Mouse (Mus musculus) gastrocnemius, postnatal 25 days (tissue): ENCODE results near the gene Rtbdn. TPM values are rescaled to one million over a fixed set of nuclear protein-coding genes. Genes with fewer than 3 reads are reported as not detected.

Experiments
- DNase-seq: peaks from one replicate; pipeline ENCODE4 v3.0.0; 2022
- total RNA-seq, 2 experiments: library from RNA; stranded (reverse); gene quantifications; 1 replicate in 1 of 2; 2 replicates in 1 of 2; pipeline ENCODE4 v1.2.3; 2021

Rtbdn gene
- total RNA-seq, 2 experiments from 2014 or later = not detected

DNA sequence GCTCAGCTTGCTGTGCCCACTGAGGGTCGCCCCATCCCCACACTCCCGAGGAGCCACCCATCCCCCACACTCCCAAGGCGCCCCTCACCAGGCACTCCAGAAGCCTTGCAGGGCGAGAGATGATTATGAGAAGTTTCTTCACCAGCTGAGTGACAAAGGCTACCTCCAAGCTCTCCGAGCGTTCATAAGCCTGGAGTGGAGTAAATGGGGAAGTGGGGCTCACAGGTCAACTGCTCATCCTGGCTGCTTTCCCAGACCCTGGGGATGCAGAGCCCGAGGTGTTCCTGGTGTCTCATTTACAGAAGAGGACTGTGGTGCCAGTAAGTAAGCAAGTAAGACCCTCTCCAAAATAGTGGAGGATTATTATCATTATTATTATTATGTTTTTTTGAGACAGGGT lies 21.2 kb upstream of the Rtbdn start:
- no peak for DNase-seq

DNA sequence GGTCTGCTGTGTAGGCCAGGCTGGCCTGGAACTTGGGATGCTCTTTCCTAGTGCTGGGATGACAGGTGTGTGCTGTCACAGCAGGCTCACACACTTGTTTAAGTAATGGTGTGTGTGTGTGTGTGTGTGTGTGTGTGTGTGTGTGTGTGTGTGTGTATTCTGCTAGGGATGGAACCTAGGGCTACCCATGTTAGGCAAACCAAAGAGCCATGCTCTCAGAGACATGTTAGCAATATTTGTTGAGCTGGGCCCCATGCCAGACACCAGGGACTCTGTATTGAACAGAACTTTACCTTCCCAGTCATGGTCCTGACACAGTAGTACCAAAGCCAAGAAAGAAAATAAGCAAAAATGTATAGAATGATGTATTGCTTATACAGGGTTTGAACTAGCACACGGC lies 19.3 kb upstream of the Rtbdn start:
- no peak for DNase-seq

DNA sequence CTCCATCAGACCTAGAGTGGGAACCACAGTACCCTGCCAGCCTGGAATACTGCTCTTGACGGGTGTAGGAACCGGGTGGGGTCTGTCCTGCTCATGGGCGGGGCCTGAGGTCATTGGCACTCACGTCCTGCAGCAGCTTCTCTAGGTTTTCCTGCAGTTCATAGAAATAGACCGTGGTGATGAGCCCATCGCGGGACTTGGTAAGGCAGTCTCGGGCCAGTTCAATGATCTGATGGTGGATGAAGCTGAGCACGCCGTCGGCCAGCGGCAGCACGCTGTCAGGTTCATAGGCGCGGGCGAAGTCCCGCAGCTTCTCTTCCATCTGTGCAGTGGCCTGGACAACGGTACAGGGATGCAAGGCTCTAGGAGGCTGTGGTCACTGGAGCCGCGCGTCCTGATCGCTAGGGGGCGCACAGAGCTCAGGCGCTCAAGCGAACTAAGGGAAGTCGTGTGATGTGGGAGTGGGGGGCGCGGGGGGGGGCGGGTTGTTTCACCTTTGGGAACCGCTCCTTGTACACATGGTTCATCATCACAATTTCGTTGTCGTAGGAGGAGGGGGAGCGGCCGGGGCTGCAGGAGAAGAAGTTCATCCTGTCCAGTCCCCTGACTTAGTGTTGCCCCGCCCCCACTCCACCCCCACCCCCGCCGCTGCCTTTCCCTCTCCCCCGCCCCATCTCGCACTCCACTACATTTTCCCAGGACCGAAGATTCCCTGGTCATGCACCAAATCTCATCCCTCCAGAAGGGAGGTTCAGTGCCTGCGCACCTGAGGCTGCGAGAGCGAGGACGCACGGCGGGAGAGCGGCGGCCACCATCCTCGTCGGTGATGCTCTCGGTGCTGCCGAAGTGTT lies 18.1 kb upstream of the Rtbdn start:
- DNase-seq = peak; percentile 39

DNA sequence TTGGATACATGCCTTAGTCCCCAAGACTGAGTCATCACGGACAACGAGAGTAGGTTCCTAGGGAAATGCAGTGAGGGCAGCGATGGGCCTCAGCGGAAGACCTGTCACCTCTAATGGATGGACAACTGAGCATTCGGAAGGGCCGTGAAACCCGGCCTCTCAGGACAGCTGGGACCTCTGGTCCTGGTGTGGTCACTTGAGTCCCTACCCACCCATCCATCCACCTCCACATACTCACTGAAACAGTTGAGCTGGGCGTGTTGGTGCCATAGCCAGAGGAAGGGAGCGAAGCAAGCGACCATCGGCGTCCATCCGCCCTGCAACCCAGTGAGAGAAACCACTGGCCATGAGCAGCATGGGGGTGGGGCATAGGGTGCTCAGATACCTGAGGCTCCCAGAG lies 16.2 kb upstream of the Rtbdn start:
- no peak for DNase-seq

DNA sequence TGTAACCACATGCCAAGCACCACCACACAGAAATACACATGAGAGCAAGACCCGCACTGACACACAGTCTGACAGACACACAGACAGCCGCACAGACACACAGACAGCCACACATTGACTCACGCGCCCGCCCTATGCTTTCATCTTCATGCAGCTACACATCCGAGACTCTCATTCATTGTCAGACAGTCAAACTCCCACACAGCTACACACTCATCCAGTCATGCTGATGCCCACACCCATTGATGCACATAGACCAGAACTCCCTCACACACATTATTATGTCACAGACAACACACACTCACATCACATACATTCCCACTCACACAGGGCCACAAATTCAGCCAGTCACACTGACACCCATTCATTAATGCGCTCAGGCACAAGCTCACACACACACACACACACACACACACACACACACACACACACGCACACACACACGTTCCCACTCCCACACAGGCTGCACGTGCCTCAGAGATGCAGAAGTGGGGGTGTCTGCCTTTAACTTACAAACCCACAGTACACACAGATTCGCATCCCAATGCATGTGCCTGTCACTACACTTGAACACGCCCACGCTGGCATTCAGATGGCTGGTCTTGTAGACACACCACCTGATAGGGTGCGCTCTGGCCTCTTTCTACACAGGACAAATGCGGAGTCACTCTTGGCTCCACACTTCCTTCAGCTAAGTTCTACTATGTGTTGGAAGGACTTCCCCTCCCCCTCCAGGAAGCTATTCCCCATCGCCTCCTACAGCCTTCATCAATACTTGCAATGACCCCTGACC lies 12.8 kb upstream of the Rtbdn start:
- DNase-seq = no peak

DNA sequence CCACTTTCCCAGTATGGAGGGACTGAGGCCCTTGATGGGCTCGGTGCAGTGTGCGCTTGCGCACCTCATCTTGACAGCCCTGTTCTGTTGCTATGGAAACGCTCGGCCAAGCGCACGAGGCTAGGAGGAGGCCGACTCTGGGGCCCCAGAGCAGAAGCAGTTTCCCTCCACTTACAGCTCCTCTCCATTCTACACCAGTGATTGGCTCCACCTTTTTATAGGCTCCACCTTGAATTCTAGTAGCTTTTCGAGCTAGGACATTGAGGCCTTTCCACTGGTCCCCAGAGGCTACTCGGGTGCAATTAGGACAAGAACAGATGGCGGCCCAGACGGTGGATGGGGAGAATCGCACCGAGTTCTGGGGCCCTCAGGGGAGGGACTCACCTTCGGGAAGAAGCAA lies 11.9 kb upstream of the Rtbdn start:
- DNase-seq = no peak

DNA sequence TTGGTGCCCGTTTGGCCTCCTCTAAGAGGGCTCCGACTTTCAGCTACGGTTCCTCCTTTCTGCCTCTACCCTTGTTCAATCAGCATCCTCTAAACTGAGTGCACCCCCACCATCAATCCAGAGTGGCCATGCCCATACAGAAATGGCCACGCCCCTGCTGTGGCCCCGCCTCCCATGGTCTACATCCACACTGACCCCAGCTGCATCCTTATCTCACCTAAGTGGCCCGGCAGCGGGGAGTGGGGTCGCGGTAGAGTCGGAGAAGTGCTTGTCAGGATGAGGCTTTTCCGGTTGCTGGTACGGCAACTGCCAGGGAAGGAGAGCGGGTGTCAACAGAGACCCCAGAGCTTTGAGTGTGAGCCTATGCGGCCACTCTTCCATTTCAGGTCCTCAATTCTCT lies 11.3 kb upstream of the Rtbdn start:
- DNase-seq = no peak

DNA sequence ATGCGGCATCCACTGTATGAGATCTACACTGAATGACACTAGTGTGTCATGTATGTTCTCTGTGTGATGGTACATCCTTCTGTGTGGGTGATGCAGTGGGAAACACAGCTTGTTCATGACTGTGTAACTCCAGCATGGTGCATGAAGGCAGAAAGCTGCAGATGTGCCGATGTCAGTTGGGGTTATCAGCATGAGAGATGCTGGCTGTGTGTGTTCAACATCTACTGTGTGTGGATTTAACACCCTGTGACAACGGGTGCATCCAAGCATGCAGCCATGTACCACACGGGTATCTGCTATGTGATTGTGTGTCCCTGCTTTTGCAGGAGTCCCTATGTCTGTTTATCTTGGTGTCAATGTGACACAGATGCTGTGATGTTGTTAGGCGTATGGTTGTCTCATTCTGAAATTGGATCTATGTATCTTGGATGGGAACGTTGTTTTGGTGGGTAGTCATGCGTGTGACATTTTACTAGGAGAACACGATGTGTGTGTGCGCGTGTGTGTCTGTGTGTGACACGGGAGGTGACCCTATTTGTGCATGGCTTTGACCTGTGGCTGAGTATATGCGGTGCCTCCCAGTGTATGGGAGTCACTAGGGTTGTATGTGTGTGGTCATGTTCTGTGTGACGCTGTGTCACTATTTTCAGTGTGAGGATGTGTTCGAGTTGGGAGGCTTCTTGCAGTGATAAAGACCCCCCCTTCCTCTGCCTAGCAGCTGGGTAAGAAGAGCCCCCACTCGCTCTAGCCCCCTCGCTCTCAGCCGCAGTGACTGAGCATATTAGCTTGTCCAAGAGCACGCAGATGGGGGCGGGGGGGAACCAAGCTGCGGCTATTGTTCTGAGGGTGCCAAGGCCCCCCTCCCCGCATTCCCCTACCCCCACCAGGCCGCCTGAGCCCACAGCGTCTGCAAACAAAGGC lies 10.5 kb upstream of the Rtbdn start:
- no peak for DNase-seq

DNA sequence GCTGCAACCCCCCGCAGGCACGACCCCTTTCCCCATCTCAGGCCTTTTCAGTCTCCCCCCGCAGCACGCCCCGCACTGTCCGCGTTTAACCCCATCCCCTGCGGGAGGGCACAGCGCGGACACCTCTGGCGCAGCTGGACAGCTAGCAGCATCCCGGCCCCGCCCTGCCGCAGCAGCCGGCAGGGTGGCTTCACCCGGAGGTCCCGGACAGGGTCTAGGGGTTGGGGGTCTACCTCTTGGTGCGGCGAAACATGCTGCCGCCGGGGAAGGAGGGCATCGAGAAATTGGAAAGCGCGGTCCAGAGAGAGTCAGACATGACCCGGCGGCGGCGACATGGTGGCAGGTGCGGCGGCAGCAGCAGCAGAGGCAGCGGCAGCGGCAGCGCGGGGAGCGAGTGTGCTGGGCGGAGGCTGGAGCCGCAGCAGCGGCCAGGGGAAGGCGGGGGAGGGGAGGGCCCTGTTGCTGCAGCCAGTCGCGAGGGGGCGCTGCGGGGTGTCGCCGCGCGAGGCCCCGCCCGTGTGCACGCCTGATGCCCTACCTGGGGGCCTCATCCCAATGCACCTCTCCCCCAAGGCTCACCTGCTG lies 9.7 kb upstream of the Rtbdn start, which contains the start of gene Mast1:
Gene Mast1 (minus strand): TSS at position 398 of the 585 bp plus-strand sequence.
- peak; percentile 34 for DNase-seq

DNA sequence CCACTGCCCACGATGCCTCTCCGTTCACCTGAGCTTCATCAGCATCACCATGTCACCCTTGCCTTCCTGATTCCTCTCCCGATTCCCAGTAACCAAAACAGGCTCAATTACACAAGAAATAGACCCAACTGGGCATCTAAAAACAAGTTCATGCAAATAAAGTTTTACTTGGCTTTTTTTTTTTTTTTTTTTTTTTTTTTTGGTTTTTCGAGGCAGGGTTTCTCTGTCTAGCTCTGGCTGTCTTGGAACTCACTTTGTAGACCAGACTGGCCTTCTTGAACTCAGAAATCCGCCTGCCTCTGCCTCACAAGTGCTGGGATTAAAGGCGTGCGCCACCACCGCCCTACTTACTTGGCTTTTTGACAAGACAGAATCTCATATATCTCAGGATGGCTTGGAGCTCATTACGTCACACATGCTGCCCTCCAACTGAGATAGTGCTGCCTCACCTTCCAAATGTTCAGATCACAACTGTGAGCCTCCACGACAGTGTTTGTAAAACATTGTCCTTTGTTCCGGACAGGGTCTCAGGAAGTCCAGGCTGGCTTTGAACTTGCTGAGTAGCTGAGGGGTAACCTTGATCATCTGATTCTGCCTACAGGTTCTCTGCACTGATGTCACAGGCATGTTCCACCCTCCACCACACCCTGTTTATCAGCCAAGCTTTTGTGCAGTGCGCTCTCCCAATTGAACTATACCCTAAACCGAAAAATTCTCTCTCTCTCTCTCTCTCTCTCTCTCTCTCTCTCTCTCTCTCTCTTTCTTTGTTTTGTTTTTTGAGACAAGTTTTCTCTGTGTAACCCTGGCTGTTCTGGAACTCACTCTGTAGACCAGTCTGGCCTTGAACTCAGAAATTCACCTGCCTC lies 8.9 kb upstream of the Rtbdn start:
- no peak for DNase-seq

DNA sequence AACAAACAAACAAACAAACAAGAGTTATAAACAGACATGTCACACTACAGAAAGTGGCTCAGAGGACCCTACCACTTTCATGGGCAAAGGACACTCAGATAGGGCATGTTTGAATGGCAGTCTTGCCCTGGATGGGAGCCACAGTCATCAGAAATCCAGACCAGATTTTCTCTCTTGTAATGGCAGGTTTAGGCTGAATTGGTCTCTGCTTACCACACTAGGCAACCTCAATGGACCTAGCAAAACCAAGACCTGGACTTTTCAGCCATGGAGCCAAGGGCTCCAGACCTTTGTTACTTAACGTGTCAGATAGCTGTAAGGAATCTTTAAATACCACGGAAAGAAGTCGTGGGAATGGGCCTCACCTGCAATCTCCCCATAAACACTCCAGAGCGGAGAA lies 3.1 kb upstream of the Rtbdn start:
- DNase-seq = no peak

DNA sequence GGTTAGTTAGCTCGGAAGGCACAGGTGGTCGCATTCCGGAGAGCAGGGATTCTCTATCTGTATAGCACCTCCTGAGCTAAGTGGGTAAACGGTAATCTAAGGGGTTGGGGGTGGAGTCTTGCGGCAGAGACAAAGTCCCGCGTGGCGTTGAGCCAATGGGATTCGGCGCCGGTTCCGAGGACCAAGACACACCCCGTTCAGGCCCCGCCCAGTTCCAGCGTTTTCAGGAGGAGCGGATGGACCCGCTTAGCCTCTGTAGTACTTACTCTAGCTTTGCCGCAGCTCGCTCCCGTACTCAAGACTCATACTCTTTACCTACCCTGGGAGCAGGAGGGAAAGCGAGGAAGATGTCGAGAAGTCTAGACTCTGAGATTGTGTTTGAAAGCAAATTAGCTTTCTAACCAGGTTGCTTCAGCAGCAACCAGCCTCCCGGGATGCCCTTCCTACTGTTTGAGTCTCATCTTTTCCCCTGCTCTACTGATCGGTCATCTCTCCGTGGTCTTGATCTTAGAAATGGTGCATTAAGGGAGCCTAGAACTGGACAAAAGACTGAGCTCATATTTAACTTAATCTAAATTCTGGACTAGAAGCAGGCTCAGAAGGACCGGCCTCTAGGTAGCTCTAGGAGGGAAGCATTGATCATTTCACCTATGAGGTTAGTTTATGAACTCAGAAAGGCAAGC lies 2.2 kb upstream of the Rtbdn start:
- no peak for DNase-seq

DNA sequence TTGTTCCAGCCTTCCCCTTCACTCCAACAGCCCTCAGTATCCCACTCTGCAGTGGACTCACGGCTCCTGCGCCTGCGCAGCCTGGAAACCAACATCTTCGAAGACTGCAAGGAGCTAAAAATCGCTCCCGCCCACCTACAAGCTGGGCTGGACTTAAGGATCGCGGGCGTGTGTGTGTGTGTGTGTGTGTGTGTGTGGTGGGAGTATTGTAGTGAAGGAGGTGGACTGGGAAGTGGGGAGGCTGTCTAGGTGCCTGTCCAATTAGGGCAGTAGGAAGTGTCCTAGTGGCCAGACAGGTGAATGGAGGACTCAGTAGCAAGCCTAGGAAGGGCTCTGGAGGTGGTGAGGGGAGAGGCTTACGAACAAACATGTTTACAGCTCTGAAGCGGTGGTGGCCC lies 1.6 kb upstream of the Rtbdn start:
- no peak for DNase-seq

DNA sequence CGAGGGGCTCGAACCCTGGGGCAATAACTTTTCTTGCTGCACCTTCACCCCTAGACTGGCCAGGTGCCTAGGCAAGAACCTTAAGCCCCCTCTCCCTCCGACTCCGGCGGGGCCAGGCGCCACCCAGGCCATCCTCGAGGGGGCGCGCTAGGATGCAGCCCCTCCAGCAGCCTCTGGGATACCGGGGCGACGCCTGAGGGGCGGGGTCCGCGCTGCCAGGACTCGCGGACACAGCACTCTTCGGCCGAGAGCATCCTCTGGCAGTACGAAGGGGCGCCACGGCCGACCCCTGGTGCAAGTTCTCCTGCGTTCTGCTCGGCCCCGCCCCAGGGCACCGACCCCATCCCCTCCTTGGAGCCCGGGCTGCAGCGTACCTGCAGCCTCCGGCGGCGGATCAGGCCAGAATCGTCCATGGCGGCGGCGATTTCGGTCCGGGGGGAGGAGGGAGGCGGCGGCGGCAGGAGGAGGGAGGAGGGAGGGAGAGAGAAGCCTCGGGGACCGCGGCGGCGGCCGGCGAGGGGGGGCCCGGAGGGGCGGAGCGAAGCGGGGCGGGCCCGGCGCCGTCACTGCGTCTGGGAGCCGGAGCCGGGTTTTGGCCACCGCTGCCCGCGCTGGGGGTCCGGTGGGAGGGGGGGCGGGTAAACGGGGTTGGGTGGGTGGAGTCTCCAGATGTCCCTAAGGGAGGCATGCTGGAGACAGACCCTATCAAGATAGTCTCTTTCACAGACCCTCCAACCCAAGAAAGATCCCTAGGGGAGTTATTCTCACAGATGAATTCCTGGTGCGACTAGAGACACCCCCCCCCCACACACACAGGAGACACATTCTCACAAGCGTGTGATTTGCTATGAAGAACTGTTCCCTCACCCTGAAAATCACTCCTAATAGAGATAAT lies 911 bp upstream of the Rtbdn start:
- DNase-seq = no peak

DNA sequence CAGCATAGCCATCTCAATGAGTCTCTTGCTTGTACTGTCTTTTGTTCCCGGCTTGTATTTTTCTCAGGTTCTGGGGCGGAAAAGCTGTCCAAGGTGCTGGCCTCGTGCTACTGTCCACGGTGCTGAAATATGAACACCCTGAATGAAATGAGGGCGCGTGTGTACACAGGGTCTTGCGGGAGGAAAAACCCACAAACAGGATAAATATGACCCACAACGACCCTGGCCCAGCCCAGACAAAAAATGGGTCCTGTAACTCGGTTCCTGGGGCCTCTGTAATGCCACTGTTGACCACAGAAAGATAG lies 402 bp downstream of the Rtbdn start:
- no peak for DNase-seq

DNA sequence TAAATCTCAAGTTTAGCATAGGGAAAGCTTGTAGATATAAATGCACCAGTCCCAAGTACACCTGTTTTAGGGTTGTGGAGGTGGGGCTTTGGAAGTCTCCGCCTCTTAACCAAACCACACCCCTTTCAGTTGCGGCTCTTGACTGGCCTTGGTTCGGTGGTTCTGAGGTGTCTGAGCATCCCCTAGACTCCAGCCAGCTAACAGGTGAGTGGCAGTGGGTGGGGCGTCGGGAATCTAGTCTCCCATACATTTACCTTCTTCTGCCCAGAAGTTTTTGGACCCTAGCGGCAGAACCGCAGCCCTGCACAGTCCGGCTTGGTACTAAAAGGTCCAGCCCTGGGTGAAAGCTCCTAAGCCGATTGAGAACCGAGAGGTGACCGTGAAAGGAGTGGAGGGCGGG lies 3.0 kb downstream of the Rtbdn start:
- no peak for DNase-seq

DNA sequence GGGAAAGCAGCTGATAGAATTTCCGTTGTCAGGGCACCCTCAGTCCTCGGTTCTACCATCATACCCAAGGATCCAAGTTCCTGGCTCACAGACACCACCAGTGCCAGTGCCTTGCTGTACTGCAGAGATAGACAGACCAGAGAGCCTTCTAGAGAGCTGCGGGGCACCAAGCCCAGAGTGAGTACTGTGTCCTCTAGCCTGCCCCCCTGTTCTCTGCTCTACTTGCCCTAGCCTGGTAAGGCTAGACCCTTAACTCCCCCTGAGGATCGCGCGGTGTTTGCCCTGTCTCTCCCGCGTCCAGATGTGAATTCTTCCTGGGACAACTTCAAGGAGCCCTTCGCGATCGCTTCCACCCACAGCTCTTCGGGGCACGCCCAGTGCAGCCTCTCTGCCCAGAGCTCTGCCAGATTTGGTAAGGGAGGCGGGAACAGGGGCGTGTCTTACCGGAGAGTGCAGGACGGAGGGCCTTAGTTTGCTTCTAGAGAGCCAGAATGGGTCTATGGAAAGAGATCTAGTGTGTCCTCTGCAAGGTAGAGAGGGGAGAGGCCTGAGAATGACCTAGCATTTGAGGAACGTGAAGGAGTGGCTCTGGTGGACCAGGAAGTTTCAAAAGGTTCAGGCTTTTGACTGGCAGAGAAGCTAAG lies 5.9 kb downstream of the Rtbdn start:
- DNase-seq = peak; percentile 41

DNA sequence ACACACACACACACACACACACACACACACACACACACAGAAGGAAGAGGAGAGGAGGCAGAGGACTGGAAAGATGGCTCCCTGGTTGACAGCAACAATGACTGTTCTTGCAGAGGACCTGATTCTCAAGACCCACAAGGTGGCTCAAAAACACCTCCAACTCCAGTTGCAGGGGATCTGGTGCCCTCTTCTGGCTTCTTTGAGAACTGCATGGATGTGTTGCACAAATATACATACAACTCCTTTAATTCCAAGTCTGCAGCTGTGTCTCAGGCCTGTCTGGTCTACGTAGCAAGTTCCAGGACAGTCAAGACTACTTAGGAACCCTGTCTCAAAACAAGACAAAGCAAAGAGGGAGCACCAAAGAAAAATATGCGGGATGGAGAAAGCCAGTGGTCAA lies 10.0 kb downstream of the Rtbdn start:
- DNase-seq = no peak

DNA sequence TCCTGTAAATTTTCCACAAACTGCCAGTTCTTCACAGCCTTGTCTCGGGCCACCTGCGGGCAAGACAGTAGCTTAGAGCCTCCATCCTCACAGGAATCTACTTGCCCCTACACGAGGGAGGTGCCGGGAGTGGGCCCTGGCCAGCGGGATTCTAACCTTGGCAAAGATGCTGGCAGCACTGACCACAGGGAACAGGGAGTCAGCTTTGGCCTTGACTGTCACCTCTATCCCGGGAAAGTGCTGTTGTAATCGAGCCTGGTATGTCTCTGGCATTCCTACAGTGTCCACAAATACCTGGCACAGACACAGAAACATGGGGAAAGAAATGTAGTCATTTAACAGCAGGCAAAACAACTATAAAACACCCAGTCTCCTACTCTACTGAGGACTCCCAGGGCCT lies 13.0 kb downstream of the Rtbdn start:
- DNase-seq = no peak
